Mouse (Mus musculus) adrenal gland, postnatal 10 days (tissue): ENCODE data around the gene Gbp8. TPM values are rescaled to one million over a fixed set of nuclear protein-coding genes. Genes with fewer than 3 reads are reported as not detected.
"Not testable (repeated sequence)": the region's sequence is repeated elsewhere in the genome, so short reads cannot be mapped to it uniquely, and the experiment has no call there.

ENCODE experiments used
- DNase-seq: peaks from one replicate; pipeline ENCODE4 v3.0.0; 2021; ENCODE audit warnings: mixed read lengths
- long read RNA-seq, 2 experiments: library from polyadenylated mRNA; stranded (forward); transcript quantifications; one replicate each; pipeline ENCODE4 v2.0.0; 2021
- total RNA-seq, 2 experiments: library from RNA; stranded (reverse); gene quantifications; 2 replicates each; pipeline ENCODE4 v1.2.3; 2021

The Gbp8 gene
- total RNA-seq = 1 to 10 TPM in 1 of 2 experiments, under 1 TPM in 1; 0.99 to 1.2 TPM
- long read RNA-seq, experiment 1, partial matches to known transcripts = 0 of 5 reads
- long read RNA-seq, experiment 1, other reads (novel, unspliced or antisense) = 5 of 5 reads
- long read RNA-seq, experiment 2 = 0 reads

DNA sequence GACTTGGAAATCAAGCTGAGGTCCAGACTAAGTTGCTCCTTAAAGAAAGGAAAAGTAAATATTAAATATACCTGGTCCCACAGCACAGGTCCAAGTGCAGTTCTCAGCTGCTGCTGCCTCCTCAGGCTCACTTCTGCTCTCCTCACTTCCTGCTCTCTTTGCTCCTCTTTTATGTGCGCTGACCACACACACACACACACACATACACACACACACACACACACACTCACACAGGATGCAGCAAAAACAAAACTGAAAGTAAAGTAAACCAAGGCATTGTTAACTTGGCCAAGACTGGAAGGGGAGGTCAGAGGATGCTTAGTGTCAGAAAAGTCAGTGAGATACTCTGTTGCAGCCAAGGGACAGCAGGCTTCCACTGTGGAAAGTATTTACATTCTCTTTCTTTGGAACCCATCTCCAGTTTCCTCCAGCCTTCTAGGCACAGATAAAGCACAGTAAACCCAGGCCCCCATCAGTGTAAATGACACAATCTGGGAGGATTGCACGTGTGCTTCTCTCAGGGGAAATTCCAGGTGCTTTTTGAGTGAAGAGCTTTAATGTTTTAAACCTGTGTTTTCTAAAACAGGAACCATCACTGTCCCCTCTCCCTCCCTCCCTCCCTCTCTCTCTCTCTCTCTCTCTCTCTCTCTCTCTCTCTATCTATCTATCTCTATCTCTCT is at the start of gene Gbp8, which contains the start of the genes Gbp9 and Gbp4:
Gene Gbp8, minus strand, starts transcription at position 132 of the 680 bp plus-strand sequence.
Gene Gbp9, minus strand, starts transcription at position 131 of the 680 bp plus-strand sequence.
Gene Gbp4, minus strand, starts transcription at position 178 of the 680 bp plus-strand sequence.
- DNase-seq = peak; percentile 22

DNA sequence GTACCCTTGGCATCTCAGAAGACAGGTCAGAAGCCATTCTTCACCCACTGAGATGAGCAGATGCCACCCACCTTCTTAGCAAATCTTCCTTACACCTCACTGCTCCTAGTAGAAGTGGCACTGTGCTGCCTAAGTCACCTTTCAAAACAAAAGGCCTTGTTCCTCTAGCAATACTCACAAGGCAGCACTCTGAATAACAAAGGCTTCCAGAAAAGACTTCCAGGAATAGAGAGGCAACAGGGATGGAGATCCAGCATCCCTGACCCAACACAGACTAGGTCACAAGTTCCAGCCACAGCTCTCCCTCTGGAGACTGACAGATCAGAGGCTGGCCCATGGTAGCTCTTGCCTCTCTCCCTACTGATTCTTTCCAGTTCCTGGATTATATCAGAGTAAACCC is 42.1 kb upstream of the Gbp8 start:
- DNase-seq = no peak

DNA sequence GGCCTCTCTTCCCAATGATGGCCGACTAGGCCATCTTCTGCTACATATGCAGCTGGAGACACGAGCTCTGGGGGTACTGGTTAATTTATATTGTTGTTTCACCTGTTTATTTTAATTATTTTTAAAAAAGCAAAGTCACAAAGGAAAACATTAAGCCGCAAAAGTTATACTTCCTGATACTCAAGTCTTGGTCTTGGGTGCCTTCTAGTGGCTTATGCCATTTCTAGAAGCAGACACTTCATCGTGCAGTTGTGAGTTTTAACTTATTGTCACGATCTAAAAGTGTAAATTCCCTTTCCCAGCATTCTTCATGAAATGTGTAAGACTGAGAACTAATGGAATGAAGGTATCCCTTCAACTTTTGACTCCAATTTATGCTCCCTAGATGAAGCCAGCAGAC is 17.2 kb upstream of the Gbp8 start:
- DNase-seq = no peak

DNA sequence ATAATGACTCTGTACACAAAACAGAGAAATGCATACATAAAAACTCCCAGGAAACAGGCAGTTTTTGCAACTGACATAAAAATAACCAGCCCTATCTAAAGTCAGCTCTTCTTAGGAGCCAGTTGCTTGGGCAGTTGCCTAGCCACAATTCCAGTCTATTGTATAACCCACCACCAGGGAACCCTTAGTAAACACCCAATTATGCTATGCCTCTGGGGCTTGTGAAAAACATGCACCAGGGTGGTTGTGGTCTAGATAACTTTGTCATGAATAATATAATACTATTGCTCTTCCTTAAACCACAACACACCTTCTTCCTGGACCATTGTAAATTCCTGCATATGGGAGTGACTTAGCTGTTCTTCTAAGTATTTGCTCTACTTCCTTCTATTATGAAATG is 14.7 kb upstream of the Gbp8 start:
- DNase-seq = no peak

DNA sequence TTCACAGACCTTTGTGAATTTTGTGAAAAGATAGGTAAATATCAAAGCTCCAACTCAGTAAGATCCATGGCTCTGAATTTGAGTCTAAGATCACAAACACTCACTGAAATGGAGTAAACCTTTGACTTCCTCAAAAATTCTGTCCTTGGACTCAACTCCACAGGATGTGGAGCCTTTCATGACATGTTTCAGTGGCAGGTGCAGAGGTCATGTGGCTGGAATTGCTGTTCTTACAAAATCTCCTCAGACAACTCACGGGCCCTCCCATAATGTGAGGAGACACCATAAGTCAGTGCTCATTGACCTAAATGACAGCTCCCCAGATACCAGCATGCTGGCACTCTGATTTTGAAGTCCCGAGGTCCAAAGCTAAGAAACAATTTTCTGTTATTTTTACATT is 8.7 kb upstream of the Gbp8 start:
- DNase-seq = not testable (repeated sequence)

DNA sequence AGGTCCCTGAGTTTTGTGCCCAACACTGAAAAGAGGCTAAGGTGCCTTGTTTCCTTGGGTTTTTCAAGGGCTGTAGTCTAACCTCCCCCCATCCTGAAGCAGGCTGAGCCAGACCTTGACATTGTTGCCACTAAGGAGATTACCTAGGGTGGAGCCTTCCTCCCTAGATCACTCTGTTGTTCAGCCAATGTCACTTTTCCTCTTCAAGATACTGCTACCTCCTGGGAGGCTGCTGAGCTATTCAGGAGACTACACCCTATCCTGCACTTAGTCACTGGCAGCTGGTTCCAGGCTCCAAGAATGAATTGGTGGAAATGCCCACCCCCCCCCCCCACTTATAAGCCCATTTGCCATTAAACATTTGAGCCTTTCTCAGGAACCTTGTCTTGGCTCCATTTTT is 7.1 kb upstream of the Gbp8 start:
- DNase-seq = no peak

DNA sequence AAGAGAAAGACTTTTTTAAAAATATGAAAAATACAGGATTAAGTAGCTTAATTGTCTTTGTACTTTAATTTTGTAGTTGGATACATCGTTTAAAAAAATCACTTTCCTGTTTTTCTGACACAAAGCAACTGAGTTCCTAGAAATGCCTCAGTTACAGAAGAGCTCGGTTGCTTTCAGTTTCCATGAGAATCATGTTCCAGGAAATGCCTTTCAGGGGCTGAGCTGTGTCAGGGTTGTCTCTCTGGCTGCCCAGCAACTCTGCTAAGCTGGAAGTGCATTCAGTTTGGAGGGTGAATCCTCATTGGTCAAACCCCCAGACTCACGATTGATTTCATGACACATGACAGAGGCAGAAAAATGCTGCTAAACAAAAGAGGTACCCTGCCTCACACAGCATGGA is 6.4 kb upstream of the Gbp8 start:
- peak; percentile 15 for DNase-seq

DNA sequence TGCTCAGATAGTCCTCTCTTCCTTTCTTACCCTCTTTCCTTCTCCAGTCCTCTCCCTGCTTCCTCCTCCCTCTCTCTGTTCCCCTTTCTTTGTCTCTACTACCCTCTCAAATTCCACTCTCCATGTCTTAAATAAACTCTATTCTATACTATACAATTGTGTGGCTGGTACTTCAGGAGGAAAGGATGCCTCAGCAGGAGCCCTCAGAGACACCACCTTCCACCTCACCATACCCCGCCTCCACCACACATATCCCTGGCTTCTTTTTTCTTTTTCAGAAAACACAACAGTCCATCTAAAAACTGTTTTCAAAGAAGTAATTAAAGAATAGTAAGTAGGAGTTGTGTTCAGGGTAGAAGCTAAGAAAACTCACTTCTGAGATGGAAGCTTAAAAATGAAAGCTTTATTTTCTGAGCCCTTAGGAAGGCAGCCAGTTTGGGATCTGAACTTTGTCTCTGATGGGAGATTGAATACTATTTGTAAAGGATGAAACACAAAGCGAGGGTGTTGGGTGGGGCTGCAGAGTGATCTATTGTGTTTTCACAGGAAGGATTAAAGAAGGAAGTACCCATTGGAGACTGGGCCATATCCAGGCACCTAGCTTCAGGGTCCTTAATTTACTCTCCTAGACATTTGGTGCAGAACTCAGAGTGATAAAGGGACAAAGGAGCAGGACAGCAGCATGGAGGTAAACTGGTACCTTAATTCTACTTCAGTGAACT is 910 bp upstream of the Gbp8 start:
- DNase-seq = not testable (repeated sequence)

DNA sequence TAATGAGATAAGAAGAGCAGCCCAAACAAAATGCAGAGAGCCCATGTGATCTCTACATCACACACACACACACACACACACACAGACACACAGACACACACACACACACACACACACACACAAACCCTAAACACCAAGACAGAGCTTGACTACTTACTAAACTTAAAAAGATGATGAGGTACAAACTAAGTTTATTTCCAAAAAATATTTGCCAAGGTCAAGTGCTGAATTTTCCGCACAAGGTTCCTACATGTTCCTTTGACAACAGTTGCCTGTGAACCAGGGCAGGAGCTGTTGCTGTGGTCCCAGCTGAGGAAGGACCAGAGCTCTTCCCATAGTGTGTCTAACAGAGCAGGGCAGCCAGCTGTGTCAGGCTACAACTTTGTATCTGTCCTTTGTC is 434 bp downstream of the Gbp8 start:
- no peak for DNase-seq

DNA sequence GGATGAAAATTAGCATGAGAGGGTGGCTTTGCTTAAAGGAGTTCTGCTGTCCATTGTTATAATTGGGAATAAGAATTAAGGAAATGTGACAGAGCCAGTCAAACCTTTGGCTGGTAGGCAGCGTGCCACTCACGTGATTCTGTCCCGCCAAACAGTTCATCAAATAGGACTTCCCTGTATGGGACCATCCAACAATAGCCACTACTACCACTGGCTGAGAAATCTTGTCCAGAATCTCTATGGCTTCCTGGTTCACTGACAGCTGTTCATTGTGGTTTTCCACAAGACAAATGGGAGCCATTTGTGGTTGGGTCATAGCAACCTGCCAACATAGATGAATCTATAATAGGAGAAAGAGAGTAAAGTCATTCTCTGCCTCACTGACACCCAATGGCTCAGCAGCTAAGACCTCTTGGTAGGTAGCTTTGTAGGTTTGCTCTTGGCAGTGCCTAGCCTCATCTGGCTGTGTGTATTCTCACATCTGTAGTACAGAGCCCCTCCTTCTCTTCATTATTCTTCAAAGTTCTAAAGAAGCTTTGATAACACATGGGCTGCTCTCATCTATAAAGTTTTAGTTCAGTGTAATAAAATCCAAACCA is 2.5 kb downstream of the Gbp8 start:
- not testable (repeated sequence) for DNase-seq

DNA sequence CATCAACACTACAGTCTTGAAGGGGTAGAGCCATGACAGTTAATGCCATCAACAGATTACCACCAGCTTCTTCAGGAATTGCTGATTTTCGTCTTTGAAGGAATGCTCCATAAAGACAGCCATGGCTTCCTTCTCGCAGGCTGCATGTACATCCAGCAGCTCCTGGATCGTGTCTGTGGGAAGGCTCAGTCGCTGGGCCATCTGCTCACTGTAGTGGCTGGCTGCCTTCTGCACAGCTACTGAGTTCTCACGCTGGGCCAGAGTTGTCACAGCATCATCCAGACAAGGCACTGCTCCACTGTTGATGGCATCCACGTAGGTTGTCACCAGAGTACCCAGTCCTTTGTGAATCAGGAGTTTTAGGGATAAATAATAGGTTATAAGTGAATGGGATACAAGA is 17.6 kb downstream of the Gbp8 start:
- not testable (repeated sequence) for DNase-seq

DNA sequence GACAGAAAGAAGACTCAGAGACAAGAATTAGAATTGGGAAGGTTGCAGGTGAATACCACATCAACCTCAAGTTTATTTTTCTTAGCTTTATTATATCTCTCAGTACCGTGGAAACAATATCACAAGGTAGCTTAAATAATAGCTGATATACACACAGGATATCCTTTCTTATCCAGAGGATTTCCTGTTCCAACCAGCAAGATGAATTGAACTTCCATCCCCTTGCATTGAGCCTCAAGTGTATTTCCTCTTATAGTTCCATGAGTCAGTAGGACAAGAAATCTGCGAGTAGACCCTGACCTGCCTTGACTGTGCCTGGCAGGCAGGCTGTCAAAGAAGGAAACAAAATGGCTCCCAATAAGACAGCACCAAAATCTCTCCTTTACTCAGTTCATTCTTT is 23.6 kb downstream of the Gbp8 start:
- DNase-seq = no peak

DNA sequence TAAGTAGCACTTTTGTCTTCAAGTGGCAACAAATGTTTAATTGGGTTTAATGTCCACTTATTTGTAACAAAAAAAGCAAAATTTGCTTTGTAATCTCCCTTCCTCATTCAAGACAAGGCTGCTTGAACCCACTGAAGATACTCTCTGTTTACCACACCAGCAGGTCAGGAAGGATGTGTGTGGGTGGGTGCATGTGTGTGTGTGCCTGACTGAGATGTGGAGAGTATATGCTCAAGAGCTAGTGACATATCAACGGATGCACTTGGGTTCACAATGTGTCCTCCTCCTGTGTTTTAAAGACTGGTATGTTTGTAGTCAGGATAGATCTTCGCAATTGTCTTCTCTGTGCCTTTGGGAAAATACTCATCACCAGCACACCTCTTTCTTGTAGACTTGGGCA is 24.6 kb downstream of the Gbp8 start:
- DNase-seq = no peak

DNA sequence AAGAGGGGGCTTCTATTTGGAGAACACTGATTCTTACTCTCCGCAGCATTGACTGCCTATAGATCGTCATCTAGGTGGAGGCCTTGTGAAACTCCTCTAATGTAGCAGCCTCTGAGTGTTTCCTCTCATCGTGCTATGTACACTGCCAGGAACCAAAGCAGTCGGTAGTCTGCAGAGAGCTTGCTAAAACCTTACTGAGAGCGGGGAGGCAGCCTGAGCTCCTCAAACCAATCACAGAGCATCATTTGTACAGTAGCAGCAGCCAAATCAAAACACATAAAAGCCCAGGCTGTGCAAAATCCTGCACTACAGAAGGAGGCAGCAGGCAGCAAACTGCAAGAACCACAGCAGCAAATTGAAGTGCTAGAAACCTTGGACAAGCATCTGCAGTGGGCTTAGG is 25.7 kb downstream of the Gbp8 start:
- no peak for DNase-seq

DNA sequence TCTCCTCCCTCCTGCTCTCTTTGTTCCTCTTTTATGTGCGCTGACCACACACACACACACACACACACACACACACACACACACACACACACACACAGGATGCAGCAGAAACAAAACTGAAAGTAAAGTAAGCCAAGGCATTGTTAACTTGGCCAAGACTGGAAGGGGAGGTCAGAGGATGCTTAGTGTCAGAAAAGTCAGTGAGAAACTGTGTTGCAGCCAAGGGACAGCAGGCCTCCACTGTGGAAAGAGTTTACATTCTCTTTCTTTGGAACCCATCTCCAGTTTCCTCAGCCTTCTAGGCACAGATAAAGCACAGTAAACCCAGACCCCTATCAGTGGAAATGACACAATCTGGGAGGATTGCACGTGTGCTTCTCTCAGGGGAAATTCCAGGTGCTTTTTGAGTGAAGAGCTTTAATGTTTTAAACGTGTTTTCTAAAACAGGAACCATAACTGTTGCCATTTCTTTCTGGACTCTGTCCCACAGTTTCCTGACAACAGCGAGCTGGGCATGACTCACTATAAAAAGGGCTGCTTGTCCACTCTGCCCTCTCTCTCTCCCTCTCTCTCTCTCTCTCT is 29.0 kb downstream of the Gbp8 start:
- DNase-seq = peak; percentile 69

DNA sequence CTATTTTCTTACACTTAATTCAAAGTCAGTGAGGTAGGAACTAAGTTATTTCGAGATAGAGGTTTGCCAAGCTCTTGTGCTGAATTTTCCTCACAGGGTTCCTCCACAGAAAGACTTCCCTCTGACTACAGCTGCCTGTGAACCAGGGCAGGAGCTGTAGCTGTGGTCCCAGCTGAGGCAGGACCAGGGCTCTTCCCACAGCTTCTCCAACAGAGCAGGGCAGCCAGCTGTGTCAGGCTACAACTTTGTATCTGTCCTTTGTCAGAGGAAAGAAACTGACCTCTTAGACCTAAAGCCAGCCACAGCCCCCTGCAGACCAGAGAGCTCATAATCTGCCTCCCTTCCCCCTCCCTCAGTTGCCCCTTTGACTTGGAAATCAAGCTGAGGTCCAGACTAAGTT is 29.6 kb downstream of the Gbp8 start:
- DNase-seq = peak; percentile 7

DNA sequence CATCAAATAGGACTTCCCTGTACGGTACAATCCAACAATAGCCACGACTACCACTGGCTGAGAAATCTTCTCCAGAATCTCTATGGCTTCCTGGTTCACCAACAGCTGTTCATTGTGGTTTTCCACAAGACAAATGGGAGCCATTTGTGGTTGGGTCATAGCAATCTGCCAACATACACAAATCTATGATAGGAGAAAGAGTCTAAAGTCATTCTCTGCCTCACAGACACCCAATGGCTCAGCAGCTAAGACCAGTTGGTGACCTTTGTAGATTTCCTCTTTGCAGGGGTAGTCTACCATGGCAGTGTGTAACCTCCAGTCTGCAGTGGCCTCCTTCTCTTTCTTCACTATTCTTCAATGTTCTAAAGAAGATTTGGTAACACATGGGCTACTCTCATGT is 33.7 kb downstream of the Gbp8 start:
- not testable (repeated sequence) for DNase-seq

DNA sequence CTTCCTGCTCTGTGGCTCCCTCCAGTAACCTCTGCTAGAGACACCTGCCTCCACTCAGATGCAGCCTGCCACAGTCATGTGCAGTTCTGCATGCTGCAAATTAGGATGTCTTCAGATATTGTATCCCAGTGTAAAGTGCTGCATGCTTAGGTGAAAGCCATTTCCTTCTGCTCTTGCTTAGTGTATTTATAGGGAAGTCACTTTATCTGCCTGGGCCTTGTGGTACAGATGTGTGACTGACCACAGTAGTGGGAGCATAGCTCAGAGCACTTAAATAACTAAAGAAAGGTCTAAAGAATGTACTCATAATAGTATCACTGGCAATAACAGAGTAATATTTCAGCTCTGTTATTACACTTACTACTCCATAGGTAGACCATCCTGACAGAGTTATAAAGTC is 57.4 kb downstream of the Gbp8 start:
- no peak for DNase-seq

DNA sequence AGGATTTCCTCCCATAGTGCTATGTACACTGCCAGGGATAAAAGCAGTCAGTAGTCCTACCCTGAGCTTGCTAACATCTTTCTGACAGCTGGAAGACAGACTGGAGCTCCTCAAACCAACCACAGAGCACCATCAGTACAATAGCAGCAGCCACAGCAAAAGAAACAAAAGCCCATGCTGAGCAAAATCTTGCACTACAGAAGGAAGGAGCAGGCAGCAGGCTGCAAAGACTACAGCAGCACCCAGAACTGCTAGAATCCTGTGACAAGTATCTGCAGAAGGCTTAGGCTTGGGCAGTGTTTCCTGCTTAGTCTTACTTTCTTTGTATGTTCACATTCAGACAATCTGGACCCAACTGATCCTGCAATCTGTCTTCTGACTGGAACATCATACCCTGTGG is 71.0 kb downstream of the Gbp8 start:
- not testable (repeated sequence) for DNase-seq

DNA sequence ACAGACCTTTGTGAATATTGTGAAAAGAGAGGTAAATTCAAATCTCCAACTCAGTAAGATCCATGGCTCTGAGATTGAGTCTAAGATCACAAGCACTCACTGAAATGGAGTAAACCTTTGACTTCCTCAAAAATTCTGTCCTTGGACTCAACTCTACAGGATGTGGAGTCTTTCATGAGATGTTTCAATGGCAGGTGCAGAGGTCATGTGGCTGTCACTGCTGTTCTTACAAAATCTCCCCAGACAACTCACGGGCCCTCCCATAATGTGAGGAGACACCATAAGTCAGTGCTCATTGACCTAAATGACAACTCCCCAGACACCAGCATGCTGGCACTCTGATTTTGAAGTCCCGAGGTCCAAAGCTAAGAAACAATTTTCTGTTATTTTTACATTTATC is 74.9 kb downstream of the Gbp8 start:
- not testable (repeated sequence) for DNase-seq

DNA sequence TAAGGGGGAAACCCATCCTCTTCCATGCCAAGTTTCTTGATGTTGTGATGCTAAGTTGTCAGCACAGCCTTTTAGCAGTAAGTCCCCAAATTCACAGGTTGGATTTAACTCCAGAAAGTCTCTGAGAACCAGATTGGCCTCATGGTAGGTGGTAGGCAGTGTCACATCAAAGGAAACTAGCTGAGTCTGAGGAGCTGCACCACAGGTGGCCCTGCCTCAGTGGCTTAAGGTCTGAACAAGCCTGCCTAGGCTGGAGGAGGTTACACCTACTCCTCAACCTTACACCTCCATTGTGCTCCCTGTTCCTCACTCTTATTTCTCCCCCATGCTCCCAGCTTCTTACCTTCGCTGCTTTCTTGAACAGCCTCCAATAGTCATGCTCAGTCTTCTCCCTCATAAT is 76.0 kb downstream of the Gbp8 start:
- DNase-seq = no peak

DNA sequence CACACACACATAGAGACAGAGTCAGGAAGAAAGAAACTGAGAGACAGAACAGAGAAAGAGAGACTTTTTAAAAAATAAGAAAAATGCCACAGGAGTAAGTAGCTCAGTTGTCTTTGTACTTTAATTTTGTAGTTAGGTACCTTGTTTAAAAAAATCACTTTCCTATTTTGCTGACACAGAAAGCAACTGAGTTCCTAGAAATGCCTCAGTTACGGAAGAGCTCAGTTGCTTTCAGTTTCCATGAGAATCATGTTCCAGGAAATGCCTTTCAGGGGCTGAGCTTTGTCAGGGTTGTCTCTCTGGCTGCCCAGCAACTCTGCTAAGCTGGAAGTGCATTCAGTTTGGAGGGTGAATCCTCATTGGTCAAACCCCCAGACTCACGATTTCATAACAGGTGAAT is 76.9 kb downstream of the Gbp8 start:
- not testable (repeated sequence) for DNase-seq

DNA sequence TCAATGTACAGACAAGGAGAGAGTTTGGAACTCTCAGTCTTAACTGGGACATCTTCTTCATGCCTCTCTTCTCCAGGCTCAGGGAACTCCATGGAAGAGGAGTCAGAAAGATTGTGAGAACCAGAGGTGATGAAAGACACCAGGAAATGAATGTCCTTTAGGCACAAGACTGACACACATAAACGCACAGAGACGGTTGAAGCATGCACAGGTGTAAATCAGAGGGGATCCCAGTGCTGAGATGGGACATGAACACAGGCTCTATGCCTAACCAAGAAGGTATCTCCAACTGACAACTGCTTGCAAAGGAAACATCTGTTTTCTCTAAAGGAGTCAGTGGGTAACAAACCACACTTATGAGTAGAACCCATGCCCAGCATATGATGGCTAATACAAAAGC is 79.1 kb downstream of the Gbp8 start:
- no peak for DNase-seq
